Mouse (Mus musculus) layer of hippocampus, adult 2 months (tissue): ENCODE measurements at regions not wholly inside any gene's neighbourhood (a gene's known extent, or its start where the extent isn't known, plus 50 kb on each side); places are given as distances from the start of the nearest gene placed in this dataset.

Experiments
- DNase-seq, 2 experiments: peaks; one replicate each; pipeline ENCODE4 v3.0.0; 2022; ENCODE audit warnings: low spot score in 2 of 2
- H3K27ac ChIP-seq: fragments of 200-600 bp; 2 replicates; pipeline ENCODE4 v1.8.1; 2022
- H3K4me3 ChIP-seq: fragments of 200-600 bp; 2 replicates; pipeline ENCODE4 v1.8.1; 2022; ENCODE audit warnings: mild to moderate bottlenecking
- CTCF ChIP-seq: fragments of 200-600 bp; conservative IDR thresholded peaks from 2 replicates; pipeline ENCODE4 v1.8.1; 2022; ENCODE audit warnings: antibody characterized with exemption, mild to moderate bottlenecking, moderate library complexity

GRCm38 (mm10) chr6:18651319-18651718, 136.7 kb upstream of the Cttnbp2 start:
- DNase-seq, result no peak
- H3K4me3 ChIP-seq, result no peak overlapping the region
- no peak for TF ChIP-seq CTCF

GRCm38 (mm10) chr6:18652006-18652601, 137.5 kb upstream of the Cttnbp2 start:
- Histone ChIP-seq H3K27ac (peak overlapping the region; percentile 18; the same call in 1 of the 2 replicates), H3K4me3 (no peak overlapping the region)
- DNase-seq, result no peak

More at GRCm38 (mm10) chr6:18651319-18651718, 136.7 kb upstream of the Cttnbp2 start:
- no peak overlapping the region for H3K27ac ChIP-seq

GRCm38 (mm10) chr6:18654275-18654674, 139.6 kb upstream of the Cttnbp2 start:
- Histone ChIP-seq H3K27ac (no peak overlapping the region), H3K4me3 (no peak overlapping the region)
- no peak for DNase-seq
- TF ChIP-seq CTCF, result no peak

More at GRCm38 (mm10) chr6:18652006-18652601, 137.5 kb upstream of the Cttnbp2 start:
- TF ChIP-seq CTCF, result no peak

- no peak for TF ChIP-seq CTCF
Observed at GRCm38 (mm10) chr6:18656202-18656601, 141.6 kb upstream of the Cttnbp2 start.

DNA sequence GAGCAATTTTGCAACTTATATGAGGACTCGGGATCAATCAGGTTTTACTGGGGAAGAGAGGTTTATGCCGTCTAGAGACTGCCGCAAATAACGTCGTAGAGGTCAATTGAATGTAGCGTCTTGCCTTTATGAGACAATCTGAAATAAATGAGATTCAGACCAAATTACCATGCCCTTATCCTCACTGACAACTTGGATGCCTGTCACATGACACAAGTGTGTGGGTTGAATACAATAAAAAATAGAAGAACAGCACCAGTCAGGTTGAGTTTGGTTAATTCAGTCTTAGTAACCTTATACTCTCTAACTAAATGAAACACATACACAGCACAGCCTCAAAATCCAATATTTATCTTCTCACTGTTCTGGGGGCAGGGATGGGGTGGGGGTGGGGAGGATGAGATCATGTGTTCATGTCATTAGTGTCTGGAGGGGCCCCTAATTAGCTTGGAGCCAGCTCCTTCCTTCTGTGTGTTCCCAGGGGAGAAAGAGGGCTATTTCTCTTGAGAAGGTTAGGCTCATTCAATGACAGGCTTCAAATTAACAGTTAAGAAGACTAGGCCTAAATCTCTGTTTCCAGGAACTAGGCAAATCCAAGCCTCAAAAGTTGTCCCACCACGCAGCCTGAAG, 142.2 kb upstream of the Cttnbp2 start:
- Histone ChIP-seq H3K27ac (no peak overlapping the region), H3K4me3 (no peak overlapping the region)
- no peak for TF ChIP-seq CTCF
- DNase-seq, result no peak

More at GRCm38 (mm10) chr6:18656202-18656601, 141.6 kb upstream of the Cttnbp2 start:
- Histone ChIP-seq H3K27ac (no peak overlapping the region), H3K4me3 (no peak overlapping the region)
- no peak for DNase-seq

DNA sequence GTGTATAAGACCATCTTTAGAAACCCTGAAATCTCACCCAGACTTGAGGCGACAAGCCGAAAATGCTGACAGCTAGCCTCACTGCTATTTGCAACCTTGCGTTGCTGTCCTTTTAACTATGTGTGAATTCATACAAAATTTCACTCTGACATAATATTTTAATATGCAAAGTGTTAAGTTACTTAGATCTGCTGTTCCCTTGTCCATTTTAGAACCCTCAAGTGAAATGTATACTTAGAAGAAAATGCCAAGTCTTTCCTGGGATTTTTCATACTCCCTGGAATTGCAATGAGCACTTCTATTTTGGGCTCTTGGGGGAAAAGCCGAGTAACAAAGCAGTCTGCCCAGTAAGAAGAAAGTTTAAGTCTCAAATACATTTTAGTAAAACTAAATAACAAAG, 150.0 kb upstream of the Cttnbp2 start:
- Histone ChIP-seq H3K4me3 (no peak overlapping the region), H3K27ac (no peak overlapping the region)
- no peak for TF ChIP-seq CTCF
- DNase-seq, result no peak

- Histone ChIP-seq H3K4me3 (no peak overlapping the region), H3K27ac (no peak overlapping the region)
- no peak for TF ChIP-seq CTCF
- DNase-seq, result no peak
Observed at GRCm38 (mm10) chr6:18665992-18666391, 151.3 kb upstream of the Cttnbp2 start.

DNA sequence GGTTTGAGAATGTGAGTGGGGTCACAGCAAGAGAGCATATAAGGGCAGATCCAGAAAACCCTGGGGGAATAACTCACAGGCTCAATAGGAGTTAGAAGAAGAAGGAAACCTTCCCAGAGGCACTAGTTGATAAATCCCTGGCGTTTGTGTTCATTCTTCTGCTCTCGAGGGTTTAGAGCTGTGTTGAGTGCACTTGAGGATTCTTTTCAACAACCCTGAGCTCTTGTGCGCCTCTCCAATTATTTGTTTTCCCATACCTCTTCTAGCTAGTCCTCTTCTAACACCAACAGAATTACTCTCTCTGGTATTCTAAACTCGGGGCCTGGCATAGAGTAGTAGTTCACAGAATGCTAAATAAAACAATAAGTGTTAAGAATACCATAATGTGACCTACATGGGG, 151.9 kb upstream of the Cttnbp2 start:
- no peak overlapping the region for H3K4me3 ChIP-seq
- no peak for TF ChIP-seq CTCF
- H3K27ac ChIP-seq, result no peak overlapping the region
- no peak for DNase-seq

DNA sequence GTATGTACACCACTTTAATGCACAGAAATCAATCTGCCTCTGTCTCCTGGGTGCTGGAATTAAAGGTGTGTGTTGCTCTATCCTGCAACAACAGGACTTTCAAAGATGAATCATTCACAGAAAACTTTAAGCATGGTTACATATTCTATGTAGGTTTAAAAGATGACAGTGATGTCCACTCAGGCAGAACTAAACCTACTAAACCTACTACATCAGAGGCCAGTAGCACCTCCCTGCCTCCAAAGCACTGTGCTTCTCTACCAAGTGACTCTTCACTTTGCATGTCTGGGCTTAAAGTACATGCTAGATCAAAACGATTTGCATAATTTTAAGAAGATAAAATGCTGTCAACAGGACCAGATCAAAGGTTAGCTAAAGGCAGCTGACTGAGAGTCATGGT, 156.0 kb upstream of the Cttnbp2 start:
- no peak for DNase-seq
- no peak for TF ChIP-seq CTCF
- Histone ChIP-seq H3K27ac (no peak overlapping the region), H3K4me3 (no peak overlapping the region)

- H3K4me3 ChIP-seq, result no peak overlapping the region
- TF ChIP-seq CTCF, result no peak
- H3K27ac ChIP-seq, result 0 out of 2 replicates have a peak overlapping the region, but pooled peaks have one; percentile 2
- DNase-seq, result no peak
Observed at GRCm38 (mm10) chr6:18674584-18675250, 160.1 kb upstream of the Cttnbp2 start.

GRCm38 (mm10) chr6:18677131-18677530, 162.5 kb upstream of the Cttnbp2 start:
- DNase-seq, result no peak
- TF ChIP-seq CTCF, result no peak
- Histone ChIP-seq H3K27ac (no peak overlapping the region), H3K4me3 (no peak overlapping the region)

DNA sequence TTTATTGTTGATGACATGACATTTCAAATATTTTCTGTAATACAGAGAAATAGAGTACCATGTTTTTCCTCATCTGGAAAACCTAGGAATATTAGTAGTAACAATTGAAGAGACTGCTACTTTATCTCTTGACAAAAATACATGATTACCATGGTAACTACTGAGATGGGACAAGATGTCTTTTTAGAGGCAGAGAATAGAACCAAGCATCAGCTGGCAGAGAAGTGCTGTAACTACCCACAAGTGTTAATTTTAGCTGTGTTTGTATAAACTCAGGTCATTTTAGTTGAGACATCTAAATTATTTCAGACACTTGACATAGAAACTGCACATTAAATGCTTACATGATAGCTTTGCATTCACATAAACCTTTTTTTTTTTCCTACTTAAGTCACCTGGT, 166.1 kb upstream of the Cttnbp2 start:
- peak overlapping the region; percentile 90 for H3K27ac ChIP-seq
- DNase-seq, result peak in 1 of 2 experiments; percentile 54
- TF ChIP-seq CTCF, result no peak
- H3K4me3 ChIP-seq, result no peak overlapping the region

DNA sequence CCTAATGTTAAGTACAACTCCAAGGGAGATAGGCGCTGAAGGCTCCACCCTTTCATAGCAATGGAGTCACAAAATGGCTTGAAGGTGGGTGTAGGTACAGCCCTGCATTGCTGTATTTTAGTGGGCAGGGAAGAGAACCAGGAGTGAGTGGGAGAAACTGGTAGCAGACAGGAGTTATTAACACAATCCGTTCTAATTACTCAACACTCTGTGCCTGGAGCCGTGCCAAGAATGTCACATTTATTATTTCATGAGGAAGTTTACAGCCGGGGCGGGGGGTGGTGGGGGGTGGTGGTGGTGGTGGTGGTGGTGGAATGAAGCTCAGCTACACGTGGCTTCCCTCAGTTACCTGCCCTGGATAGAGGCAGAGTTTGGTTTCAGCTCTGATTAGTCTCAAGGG, 166.3 kb upstream of the Lsm8 start:
- H3K27ac ChIP-seq, result peak overlapping the region; percentile 90
- no peak for TF ChIP-seq CTCF
- DNase-seq, result peak; percentile 56 to 74
- no peak overlapping the region for H3K4me3 ChIP-seq
